Mouse (Mus musculus) left cerebral cortex, adult 2 months (tissue): Measurements from ENCODE around the gene Tmem145. TPM values are rescaled to one million over a fixed set of nuclear protein-coding genes. Genes with fewer than 3 reads are reported as not detected.

ENCODE experiments used
- DNase-seq, 2 experiments: peaks; one replicate each; pipeline ENCODE4 v3.0.0; 2021 to 2022; ENCODE audit warnings: low spot score in 2 of 2, mixed read lengths in 1 of 2; ENCODE audit errors: extremely low spot score in 1 of 2
- H3K27ac ChIP-seq: fragments of 200-600 bp; 2 replicates; pipeline ENCODE4 v1.8.1; 2022
- H3K4me3 ChIP-seq: fragments of 200-600 bp; 2 replicates; pipeline ENCODE4 v1.8.1; 2022
- CTCF ChIP-seq: fragments of 200-600 bp; IDR thresholded peaks from 2 replicates; pipeline ENCODE4 v1.8.1; 2022; ENCODE audit warnings: antibody characterized with exemption, mild to moderate bottlenecking, moderate library complexity
- intact Hi-C: fragments of 180-260 bp; cut with DNase I; formaldehyde crosslinking; loops from one replicate; pipeline ENCODE4 v1.15.1; 2025
- total RNA-seq, 2 experiments: library from RNA; stranded (reverse); gene quantifications; 2 replicates each; pipeline ENCODE4 v1.2.3; 2021

Gene Tmem145
- total RNA-seq, 2 experiments from 2014 or later = 51.8 to 59.3 TPM

- no peak for TF ChIP-seq CTCF
- Histone ChIP-seq H3K27ac (no peak overlapping the region), H3K4me3 (no peak overlapping the region)
- intact Hi-C loops = no loop called here
- DNase-seq = no peak
Observed at GRCm38 (mm10) chr7:25270652-25271633, 35.0 kb upstream of the Tmem145 start.

- no peak for TF ChIP-seq CTCF
- intact Hi-C loops = no loop called here
- H3K4me3 ChIP-seq = no peak overlapping the region
- DNase-seq = no peak
- H3K27ac ChIP-seq = no peak overlapping the region
Observed at GRCm38 (mm10) chr7:25271651-25272444, 34.1 kb upstream of the Tmem145 start.

- no peak for TF ChIP-seq CTCF
- no peak for DNase-seq
- Histone ChIP-seq H3K4me3 (no peak overlapping the region), H3K27ac (no peak overlapping the region)
- intact Hi-C loops = no loop called here
Observed at GRCm38 (mm10) chr7:25272445-25273258, 33.3 kb upstream of the Tmem145 start.

DNA sequence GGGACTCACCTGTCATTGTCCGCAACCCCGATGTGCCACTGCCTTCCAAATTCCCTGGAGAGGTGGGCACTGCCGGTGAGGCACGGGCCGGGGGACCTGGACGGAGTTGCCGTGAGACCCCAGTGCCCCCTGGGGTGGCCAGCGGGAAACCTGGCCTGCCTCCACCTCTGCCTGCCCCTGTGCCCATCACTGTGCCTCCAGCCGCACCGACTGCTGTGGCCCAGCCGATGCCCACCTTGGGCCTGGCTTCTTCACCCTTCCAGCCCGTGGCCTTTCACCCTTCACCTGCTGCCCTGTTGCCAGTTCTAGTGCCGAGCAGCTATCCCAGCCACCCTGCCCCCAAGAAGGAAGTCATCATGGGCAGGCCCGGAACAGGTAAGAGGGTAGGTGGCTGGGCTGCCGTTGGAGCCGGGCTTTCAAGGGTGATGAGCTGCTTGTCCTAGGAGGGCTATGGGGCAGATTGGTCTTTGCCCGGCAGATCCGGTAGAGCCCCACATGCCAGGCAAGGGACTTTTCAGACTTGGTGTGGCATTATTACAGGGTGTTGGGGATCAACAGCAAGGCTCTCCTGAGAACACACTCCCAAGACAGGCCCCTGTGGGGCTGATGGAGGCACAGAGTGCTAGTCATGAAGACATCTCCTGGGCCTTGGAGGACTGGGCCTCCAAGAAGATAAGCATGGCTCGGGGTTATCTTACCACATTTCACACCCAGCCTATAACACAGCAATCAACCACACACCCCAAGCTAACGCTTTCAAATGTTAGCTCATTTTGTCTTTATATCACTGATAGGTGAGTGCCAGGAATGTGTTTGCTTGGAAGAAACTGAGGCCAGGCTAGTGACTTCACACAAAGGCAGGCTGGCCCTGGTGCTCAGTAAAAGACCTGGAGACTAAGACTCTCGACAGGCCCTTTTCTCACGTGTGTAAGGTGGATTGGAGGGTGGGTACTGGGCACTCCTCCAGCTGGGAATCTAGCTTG, 32.4 kb upstream of the Tmem145 start:
- no peak for TF ChIP-seq CTCF
- Histone ChIP-seq H3K27ac (no peak overlapping the region), H3K4me3 (no peak overlapping the region)
- DNase-seq = no peak
- intact Hi-C loops = no loop called here

GRCm38 (mm10) chr7:25274571-25274970, 31.3 kb upstream of the Tmem145 start:
- no peak for DNase-seq
- intact Hi-C loops = no loop called here
- peak overlapping the region; percentile 32; the same call in 1 of the 2 replicates for H3K27ac ChIP-seq
- no peak overlapping the region for H3K4me3 ChIP-seq
- no peak for TF ChIP-seq CTCF

- Histone ChIP-seq H3K4me3 (no peak overlapping the region), H3K27ac (no peak overlapping the region; the same call in 1 of the 2 replicates)
- no peak for DNase-seq
- intact Hi-C loops = no loop called here
- no peak for TF ChIP-seq CTCF
Observed at GRCm38 (mm10) chr7:25274996-25275395, 30.9 kb upstream of the Tmem145 start.

- no peak overlapping the region; the same call in 1 of the 2 replicates for H3K27ac ChIP-seq
- intact Hi-C loops = no loop called here
- H3K4me3 ChIP-seq = no peak overlapping the region
- TF ChIP-seq CTCF = no peak
- no peak for DNase-seq
Observed at GRCm38 (mm10) chr7:25275555-25276298, 30.2 kb upstream of the Tmem145 start.

- Histone ChIP-seq H3K27ac (peak overlapping the region; percentile 98), H3K4me3 (peak overlapping the region; percentile 63)
- TF ChIP-seq CTCF = no peak
- intact Hi-C loops = no loop called here
- no peak for DNase-seq
Observed at GRCm38 (mm10) chr7:25277405-25277804, 28.5 kb upstream of the Tmem145 start.

DNA sequence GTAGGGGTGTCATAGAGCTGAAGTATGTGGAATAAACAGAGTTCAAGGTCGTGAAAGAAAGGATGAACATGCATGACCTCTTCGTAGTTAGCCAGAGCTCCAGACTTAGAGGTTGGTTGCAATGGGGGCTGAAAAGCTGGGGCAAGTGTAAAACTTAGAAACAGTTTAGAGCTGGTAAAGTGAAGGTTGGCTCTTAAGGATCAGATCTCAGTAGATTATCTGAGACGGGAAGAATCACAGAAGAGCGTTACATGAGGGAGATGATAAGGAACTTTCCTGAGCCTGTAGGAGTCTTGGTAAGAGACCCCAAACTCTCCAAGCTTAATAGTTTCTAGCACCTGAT, 27.9 kb upstream of the Tmem145 start:
- H3K27ac ChIP-seq = peak overlapping the region; percentile 98
- H3K4me3 ChIP-seq = peak overlapping the region; percentile 63
- no peak for DNase-seq
- intact Hi-C loops = loop anchor here (1.0 kb wide), 2 partner anchors 30 to 37 kb away; no protein-coding TSS in a partner anchor
- no peak for TF ChIP-seq CTCF
